Mouse (Mus musculus) kidney, adult 2 months (tissue): ENCODE results near the gene Pde4d.

Experiments used
- CTCF ChIP-seq: fragments of 200-500 bp; conservative IDR thresholded peaks from 2 replicates; pipeline ENCODE4 v1.5.1; 2011; ENCODE audit warnings: low read depth, mild to moderate bottlenecking, control low read depth, low read length, moderate library complexity, mixed read lengths; ENCODE audit not compliant: insufficient read depth, insufficient read length
- POLR2A ChIP-seq: fragments of 200-500 bp; IDR thresholded peaks from one replicate; pipeline ENCODE4 v1.6.1; 2011; ENCODE audit warnings: low read depth, low read length, control low read depth

DNA sequence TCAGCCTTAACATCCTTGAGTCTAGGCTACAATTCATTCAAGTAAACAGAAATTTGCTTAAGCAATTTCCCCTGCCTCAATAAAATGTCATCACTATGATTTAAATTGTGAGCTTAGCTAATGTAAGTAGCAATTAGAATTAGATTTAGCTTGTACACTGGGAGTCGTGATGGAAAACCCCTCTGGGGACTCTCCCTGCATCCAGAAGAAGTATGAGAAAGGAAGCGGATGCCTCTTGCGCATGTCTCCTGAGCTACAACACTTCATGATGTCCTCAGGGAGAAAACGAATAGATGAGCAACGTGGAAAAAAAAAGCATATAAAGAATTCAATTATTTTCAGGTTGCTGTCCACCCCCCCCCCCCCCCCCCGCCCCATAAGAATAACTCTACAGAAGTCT, 20.9 kb upstream of the Pde4d start:
- TF ChIP-seq POLR2A = no peak
- no peak for TF ChIP-seq CTCF
